Mouse (Mus musculus) bone marrow, adult 2 months (tissue): ENCODE data around the gene Cib1. TPM values are rescaled to one million over a fixed set of nuclear protein-coding genes. Genes with fewer than 3 reads are reported as not detected.

Experiments
- H3K27ac ChIP-seq: fragments of 200-500 bp; 2 replicates; pipeline ENCODE4 v1.5.1; 2012; ENCODE audit warnings: low read depth, mild to moderate bottlenecking, control low read depth, inconsistent platforms, low read length; ENCODE audit not compliant: control insufficient read depth, poor library complexity, insufficient read depth
- H3K4me1 ChIP-seq: fragments of 200-500 bp; 2 replicates; pipeline ENCODE4 v1.6.1; 2011; ENCODE audit warnings: low read length; ENCODE audit not compliant: control insufficient read depth, insufficient read depth
- H3K4me3 ChIP-seq: fragments of 200-500 bp; replicated peaks from 2 replicates; pipeline ENCODE3; 2011; ENCODE audit warnings: mild to moderate bottlenecking, low read depth, low read length, control low read depth; ENCODE audit not compliant: control insufficient read depth
- CTCF ChIP-seq: fragments of 200-500 bp; IDR thresholded peaks from 2 replicates; pipeline ENCODE4 v1.5.1; 2011; ENCODE audit warnings: low read length, control low read depth; ENCODE audit not compliant: control insufficient read depth, insufficient read depth
- POLR2A ChIP-seq: fragments of 200-500 bp; IDR thresholded peaks from 2 replicates; pipeline ENCODE4 v1.6.1; 2011; ENCODE audit warnings: low read depth, mild to moderate bottlenecking, control low read depth, low read length, borderline replicate concordance; ENCODE audit not compliant: control insufficient read depth
- WGBS: fragments of 180-500 bp; shearing (Covaris S2); methylation state at CpG from one replicate; pipeline ENCODE4 v1.1.7; 2018; 5-methylcytosine and 5-hydroxymethylcytosine counted together
- polyA plus RNA-seq: library from polyadenylated mRNA; stranded (reverse); fragments of >200 nt; gene quantifications from 2 replicates; pipeline ENCODE4 v1.2.4, GENCODE M21; 2011; ENCODE audit warnings: low replicate concordance; ENCODE audit not compliant: missing spikeins, insufficient read depth, insufficient read length

The Cib1 gene
- polyA plus RNA-seq, 1 experiment: 82.5 TPM

DNA sequence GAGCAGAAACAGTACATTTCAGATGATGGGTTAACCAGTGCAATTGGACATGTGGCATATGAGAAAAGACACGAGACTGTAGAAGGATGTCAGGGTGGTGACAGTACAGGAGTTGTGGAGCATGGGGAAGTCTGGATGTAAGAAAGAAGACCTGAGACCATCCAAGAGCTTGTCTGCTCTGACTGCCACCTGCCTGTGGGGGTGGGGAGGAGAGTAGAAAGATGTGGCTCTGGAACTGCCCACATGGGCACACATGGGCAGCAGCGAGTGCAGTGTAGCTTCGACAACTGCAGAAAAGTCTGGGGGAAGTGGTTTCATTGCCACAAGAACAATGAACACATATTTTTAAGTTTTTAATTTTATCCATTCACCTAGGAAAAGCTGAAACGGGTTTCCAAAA is 35.2 kb downstream of the Cib1 start:
- Histone ChIP-seq H3K4me3 (no peak overlapping the region), H3K4me1 (peaks cover 26% of the 10 kb centered on the region)

DNA sequence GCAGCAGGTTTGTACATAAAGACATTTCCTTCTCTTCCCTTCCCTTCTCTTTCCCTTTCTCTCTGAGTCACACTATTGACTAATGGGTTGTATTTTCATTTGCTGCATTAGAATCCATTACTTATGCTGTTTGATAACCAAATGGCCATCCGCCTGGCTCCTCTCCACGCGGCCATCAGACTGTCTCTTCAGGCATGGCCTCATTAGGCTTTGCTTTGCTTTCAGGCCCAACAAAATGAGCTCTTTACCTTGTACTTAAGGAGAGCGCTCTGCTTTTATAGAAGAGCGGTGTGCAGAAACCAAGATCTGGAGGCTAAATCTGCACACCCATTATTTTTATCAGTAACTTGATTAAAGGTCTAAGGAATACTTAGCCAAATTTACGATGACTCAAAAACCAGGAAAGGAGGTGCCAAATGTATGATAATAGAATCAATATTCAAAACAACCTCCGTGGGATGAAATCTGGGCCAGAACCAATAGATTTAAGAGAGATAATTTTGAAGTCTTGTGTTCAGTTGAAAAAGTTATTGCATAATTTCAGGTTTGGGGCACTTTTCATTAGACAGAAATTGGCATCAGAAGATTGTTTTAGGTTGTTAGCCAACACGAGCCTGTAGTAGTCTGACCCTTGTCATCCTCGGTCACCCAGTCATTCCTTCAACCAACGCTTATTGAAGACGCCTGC is 36.9 kb downstream of the Cib1 start:
- WGBS: 84% methylated on average over 10 of the region's 11 CpGs
- Histone ChIP-seq H3K27ac (peak overlapping the region; percentile 6; the same call in 1 of the 2 replicates), H3K4me3 (no peak overlapping the region), H3K4me1 (peaks cover 27% of the 10 kb centered on the region)
- no peak for TF ChIP-seq POLR2A
- no peak for TF ChIP-seq CTCF

More for the DNA sequence above, 35.2 kb downstream of the Cib1 start:
- H3K27ac ChIP-seq: peak overlapping the region; percentile 99
- 8% methylated on average over 4 of the region's 4 CpGs for WGBS
- TF ChIP-seq POLR2A: no peak
- peak; percentile 13; the same call in 1 of the 2 replicates for TF ChIP-seq CTCF

DNA sequence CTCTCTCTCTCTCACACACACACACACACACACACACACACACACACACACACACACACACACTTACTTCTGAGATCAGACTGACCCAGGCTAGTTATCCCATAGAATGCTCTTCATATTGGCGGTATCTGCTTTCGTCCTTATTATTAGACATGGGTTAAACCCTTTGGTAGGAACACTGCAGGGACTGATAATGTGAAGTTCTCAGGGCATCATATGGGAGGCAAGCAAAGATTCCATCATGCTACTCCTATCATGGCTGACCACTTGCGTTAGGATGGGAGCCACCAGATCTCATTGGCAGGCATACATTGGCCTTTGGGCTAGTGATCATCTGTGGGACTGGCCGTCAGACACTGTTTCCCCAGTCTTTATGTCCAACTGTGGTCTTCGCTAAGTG is 37.5 kb downstream of the Cib1 start:
- no peak for TF ChIP-seq CTCF
- no peak for TF ChIP-seq POLR2A
- Histone ChIP-seq H3K4me1 (peaks cover 25% of the 10 kb centered on the region), H3K27ac (peak overlapping the region; percentile 35; the same call in 1 of the 2 replicates), H3K4me3 (peak overlapping the region; percentile 21)
- 74% methylated on average over 5 of the region's 5 CpGs for WGBS

DNA sequence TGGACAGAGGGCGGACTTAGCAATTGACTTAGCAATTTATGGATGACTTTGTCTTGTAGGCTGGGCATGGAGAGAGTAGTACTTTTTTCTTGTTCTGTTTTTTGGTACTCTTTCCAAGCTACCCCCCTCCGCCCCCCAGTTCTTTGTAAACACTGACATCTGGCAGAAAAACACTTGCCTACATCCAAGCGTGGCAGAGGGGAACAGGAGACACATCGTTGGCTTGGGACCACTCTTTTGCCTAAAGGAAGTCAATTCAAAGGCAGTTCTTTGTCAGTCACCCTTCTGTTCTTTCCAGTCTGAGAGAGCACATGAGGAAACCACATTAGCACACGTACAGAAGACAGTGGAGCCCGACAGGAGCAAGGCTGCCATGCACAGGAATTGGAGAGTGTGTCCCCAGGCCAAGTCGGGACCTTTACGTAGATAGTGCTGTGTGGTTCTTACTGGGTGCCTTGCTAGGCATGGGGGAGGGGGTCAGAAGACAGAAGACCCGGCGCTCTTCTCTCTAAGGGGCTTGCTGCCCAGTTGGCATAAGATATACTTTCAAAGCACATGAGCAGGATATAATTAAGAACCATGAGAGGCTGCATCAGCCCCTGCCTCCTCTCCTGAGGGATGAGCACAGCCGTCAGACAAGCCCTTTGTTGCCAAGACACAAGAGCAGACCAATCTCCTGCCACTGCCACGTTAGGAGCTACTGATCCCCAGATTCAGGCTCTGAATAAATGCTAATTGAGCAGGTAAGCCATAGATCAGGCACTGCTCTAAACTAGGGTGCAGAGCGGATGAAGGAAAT is 38.5 kb downstream of the Cib1 start:
- WGBS: 55% methylated on average over 13 of the region's 13 CpGs
- H3K4me1 ChIP-seq: peaks cover 23% of the 10 kb centered on the region
- no peak overlapping the region for H3K4me3 ChIP-seq
- peak overlapping the region; percentile 73 for H3K27ac ChIP-seq
- TF ChIP-seq POLR2A (no peak), CTCF (no peak)

GRCm38 (mm10) chr7:80192226-80193061 is 40.2 kb downstream of the Cib1 start:
- WGBS: 1% methylated on average over 16 of the region's 16 CpGs
- TF ChIP-seq CTCF: peak; percentile 26; the same call in 1 of the 2 replicates
- TF ChIP-seq POLR2A: peak; percentile 53; the same call in 1 of the 2 replicates
- H3K4me3 ChIP-seq: peak overlapping the region; percentile 64
- H3K4me1 ChIP-seq: peaks cover 24% of the 10 kb centered on the region
- H3K27ac ChIP-seq: peak overlapping the region; percentile 96

DNA sequence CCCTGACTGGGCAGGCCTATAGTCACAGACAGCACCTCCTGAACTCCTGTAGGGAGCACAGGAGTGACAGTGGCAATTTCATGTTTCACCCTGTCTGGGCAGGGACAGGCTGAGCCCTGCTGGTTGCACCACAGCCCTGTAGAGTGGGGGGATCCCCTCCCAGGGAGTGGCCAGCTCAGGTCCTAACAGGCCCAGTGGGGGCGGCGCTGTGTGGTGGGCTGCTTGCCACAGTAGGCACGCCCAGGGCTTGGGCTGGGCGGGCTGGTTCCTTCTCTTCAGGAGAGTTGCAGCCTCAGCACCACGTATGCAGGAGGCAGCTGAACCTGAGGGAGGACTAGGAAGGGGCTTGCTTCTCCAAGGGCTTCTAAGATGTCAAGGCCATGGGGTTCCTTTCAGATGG is 41.2 kb downstream of the Cib1 start:
- WGBS: 6% methylated on average over 5 of the region's 5 CpGs
- Histone ChIP-seq H3K27ac (peak overlapping the region; percentile 96), H3K4me1 (peaks cover 23% of the 10 kb centered on the region), H3K4me3 (peak overlapping the region; percentile 3)
- peak; percentile 38; the same call in 1 of the 2 replicates for TF ChIP-seq POLR2A
- peak; percentile 14; the same call in 1 of the 2 replicates for TF ChIP-seq CTCF

DNA sequence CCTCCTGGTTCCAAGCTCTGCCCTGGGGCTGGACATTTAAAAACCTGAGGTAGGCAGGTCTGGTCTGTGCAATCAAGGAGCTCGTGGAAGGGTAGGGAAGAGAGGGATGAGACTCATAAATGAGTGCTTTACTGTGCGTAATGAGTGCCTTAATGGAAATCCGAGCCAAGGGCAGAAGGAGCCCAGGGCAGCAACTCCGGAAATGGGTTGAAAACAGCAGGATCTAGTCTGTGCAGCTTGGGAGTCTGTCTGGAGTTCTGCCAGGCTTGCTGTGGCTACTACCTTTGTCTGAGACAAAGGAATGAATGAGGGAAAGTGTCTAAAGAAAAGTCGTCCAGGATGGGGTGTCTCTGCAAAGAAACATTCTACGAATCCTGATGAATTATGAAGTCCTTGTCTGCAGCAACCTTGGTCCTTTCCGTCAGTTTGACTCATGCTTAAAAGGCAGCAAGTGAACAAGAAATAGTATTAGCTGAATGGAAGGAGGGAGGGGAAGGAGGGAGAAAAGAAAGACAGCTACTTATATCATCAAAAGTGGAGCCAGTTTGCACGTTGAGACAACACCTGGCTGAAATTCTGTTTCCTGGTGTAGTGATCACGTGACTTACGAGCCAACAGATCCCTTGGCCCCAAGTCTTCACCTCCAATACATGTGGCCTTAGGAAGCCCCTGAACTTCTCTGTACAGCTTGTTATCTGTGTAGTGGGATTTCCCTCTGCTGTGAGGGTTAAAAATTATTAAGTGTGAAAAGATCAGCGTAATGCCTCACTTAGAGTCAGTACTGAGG is 43.3 kb downstream of the Cib1 start:
- TF ChIP-seq CTCF (no peak), POLR2A (no peak)
- Histone ChIP-seq H3K4me3 (no peak overlapping the region), H3K4me1 (peaks cover 23% of the 10 kb centered on the region), H3K27ac (no peak overlapping the region)
- WGBS: 76% methylated on average over 11 of the region's 11 CpGs
